Mouse (Mus musculus): ENCODE measurements around the gene Fus.
"Not testable (repeated sequence)": the region's sequence is repeated elsewhere in the genome, so short reads cannot be mapped to it uniquely, and the experiment has no call there.

Fus gene

GRCm38 (mm10) chr7:127967004-127967921 lies at the start of gene Fus:
Fus (plus strand) TSS chr7:127967457.
- DNase-seq, result peak; percentile 93

GRCm38 (mm10) chr7:127918203-127918602 lies 49.1 kb upstream of the Fus start:
- no peak for DNase-seq

- DNase-seq, result no peak
These were observed 48.0 kb upstream of the Fus start for GRCm38 (mm10) chr7:127919290-127919689.

GRCm38 (mm10) chr7:127921516-127921915 lies 45.7 kb upstream of the Fus start:
- no peak for DNase-seq

- DNase-seq, result no peak
These were observed 44.6 kb upstream of the Fus start for GRCm38 (mm10) chr7:127922451-127923275.

- DNase-seq, result peak; percentile 45
These were observed 43.5 kb upstream of the Fus start for GRCm38 (mm10) chr7:127923714-127924113.

DNA sequence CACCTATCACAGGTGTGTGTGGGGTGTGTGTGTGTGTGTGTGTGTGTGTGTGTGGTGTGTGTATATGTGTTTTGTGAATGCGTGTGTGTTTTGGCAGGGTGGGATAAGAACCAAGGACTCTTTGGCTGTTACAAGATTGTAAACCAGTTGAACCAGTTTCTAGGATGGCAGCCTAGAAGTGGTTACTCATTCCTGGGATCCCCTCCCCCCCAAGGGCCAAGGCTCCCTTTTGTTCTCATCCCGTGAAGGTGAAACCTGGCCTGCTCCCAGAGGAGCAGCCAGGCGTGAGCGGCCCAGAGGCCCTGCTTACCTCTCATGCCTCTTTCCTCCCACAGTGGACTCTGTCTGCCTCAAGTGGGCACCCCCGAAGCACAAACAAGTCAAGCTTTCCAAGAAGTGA lies 42.0 kb upstream of the Fus start:
- peak; percentile 94 for DNase-seq

DNA sequence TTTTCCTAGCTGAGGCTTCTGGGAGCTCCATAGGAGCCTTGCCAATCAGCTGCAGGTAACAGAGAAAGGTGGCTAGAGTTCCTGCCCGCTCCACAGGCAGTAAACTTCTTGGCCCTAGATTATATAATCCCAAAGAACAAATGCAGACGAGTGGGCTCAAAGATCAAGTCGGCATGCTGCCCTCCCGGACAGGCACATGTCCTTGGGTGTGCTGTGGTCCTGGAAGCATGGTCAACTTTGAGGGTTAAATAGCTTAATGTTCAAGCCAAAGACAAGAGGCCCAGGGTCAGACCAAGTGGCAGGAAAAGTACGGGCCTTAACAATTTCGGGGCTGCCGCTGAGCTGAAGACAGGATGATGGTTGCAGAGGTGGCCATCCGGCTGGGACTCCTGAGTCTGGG lies 41.2 kb upstream of the Fus start:
- DNase-seq, result peak; percentile 93

GRCm38 (mm10) chr7:127926846-127927245 lies 40.4 kb upstream of the Fus start:
- DNase-seq, result peak; percentile 83

DNA sequence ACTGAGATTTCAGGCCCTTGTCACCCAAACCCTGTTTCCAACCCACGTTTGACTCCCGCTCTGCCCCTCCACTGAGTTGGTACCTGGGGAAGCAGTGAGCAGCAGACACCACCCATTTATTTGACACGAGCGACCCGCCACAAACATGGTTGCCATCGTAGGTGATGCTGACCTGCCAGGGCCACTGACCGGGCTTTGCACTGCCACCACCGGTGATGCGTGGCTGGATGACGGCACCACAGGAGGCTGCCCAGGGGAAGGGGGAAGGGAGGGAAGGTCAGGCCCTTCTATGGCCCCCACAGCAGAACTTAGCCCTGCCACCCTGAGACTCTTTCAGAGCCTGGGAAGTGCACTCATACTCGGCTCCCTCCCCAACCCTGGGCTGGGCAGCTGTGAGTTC lies 39.5 kb upstream of the Fus start:
- DNase-seq, result peak; percentile 46

DNA sequence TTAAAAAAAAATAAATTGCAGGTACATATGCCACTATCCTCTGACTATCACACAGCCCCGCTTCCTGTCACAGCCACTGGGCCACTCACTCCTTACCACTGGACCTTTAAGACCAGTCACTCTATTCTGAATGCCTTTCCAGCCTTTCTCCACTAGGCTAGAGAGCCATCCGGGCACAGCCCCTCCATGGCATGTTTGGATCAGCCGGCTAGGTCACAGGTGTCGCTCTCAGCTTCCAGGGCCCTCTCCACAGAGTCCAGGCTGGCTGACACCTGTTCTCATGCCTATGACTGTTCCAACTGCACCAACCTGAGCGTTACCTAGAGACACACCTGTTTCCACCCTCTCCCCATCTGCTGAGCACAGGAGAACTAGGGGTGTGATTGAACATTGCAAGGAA lies 38.7 kb upstream of the Fus start:
- DNase-seq, result peak; percentile 66

- peak; percentile 94 for DNase-seq
These were observed 37.3 kb upstream of the Fus start, which contains the start of gene Prss8 for GRCm38 (mm10) chr7:127929923-127930322. Prss8 (minus strand) TSS chr7:127930104.

- no peak for DNase-seq
These were observed 36.6 kb upstream of the Fus start for GRCm38 (mm10) chr7:127930636-127931035.

DNA sequence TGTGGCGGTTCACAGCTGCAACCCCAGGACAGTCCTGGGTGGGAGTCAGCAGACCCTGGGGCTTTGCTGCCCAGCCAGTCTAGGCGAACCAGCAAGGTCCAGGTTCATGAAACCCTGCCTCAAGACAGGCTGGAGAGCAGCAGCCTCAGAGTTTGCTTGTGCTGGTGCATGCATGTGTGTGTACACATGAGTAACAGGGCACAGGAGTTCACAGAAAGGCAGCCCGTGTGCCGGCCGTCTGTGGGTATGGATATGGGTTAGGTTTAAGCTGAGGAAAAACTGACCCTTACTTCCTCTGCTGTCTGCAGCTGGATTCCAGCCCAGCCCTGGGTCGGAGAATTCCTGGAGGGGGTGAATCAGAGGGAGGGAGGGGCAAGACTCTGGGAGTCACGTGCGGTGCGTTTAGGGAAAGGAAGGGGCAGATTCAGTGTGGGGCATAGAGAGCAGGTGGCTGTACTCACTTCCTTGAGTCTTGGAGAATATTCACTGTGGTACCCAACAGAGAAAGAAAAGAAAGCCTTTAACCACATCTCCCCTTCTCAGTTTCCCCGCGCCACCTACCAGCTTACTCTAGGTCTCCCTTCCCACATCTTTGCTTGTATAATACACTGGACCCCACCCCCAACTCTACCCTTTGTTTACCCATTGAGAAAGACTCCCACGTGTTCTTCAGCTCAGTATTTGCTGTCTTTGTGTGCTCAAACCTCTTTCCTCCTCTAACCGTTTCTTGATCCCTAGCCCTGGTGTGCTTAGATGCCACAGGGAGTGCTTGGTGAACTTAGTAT lies 35.7 kb upstream of the Fus start:
- DNase-seq, result peak; percentile 80

- DNase-seq, result peak; percentile 74
These were observed 34.8 kb upstream of the Fus start for GRCm38 (mm10) chr7:127932273-127933031.

GRCm38 (mm10) chr7:127934075-127934474 lies 33.2 kb upstream of the Fus start:
- no peak for DNase-seq

- DNase-seq, result peak; percentile 95
These were observed 32.1 kb upstream of the Fus start for GRCm38 (mm10) chr7:127935028-127935722.

DNA sequence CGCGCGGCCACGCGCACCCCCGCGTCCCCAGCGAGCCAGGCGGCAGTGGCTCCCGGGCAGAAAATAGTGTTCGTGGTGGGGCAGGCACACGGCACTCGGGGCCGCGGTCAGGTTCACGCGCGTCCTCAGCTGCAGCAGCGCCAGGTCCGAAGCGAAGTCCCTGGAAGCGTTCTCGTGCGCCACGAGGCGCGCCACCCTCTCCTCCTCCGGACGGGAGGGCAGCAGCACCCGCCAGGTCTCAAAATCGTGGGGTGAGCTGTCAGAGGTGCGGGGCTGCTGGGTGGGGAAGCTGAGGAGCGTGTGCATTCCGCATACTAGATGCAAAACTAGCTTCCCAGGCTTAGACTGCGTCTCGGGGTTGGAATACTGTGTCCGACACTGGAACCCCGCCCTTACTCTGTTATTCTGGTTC lies 31.5 kb upstream of the Fus start:
- DNase-seq, result no peak

- no peak for DNase-seq
These were observed 30.9 kb upstream of the Fus start for GRCm38 (mm10) chr7:127936216-127936884.

- DNase-seq, result not testable (repeated sequence)
These were observed 25.2 kb upstream of the Fus start for GRCm38 (mm10) chr7:127942097-127942496.

GRCm38 (mm10) chr7:127944614-127945013 lies 22.6 kb upstream of the Fus start:
- no peak for DNase-seq

Measured in kidney, adult 11 months (tissue).